Mouse (Mus musculus) CH12.LX (cell line): ENCODE measurements at regions not wholly inside any gene's neighbourhood (a gene's known extent, or its start where the extent isn't known, plus 50 kb on each side); places are given as distances from the start of the nearest gene placed in this dataset.

Source experiments
- CHD1 ChIP-seq: IDR thresholded peaks from 2 replicates; pipeline ENCODE4 v1.6.1; 2012; ENCODE audit warnings: low read depth, low read length, improper control_type of control experiment, inconsistent platforms
- CTCF ChIP-seq, 2 experiments: IDR thresholded peaks in 1 of 2; conservative IDR thresholded peaks in 1 of 2; 2 replicates each; pipeline ENCODE4 v1.5.1; 2011 to 2012; ENCODE audit warnings: low read depth in 2 of 2, low read length in 2 of 2, improper control_type of control experiment in 1 of 2, inconsistent platforms in 1 of 2, mild to moderate bottlenecking in 1 of 2, moderate library complexity in 1 of 2
- IRF4 ChIP-seq: IDR thresholded peaks from 2 replicates; pipeline ENCODE4 v1.6.1; 2014; ENCODE audit warnings: low read depth, mild to moderate bottlenecking, inconsistent platforms, low read length, improper control_type of control experiment
- MEF2A ChIP-seq: IDR thresholded peaks from 2 replicates; pipeline ENCODE4 v1.6.1; 2014; ENCODE audit warnings: low read depth, mild to moderate bottlenecking, inconsistent platforms, low read length, improper control_type of control experiment, borderline replicate concordance
- POLR2A ChIP-seq: IDR thresholded peaks from 2 replicates; pipeline ENCODE4 v1.6.1; 2011; ENCODE audit warnings: low read depth, mild to moderate bottlenecking, improper control_type of control experiment, low read length
- TBP ChIP-seq: conservative IDR thresholded peaks from 2 replicates; pipeline ENCODE4 v1.6.1; 2011; ENCODE audit warnings: low read depth, low read length, improper control_type of control experiment

DNA sequence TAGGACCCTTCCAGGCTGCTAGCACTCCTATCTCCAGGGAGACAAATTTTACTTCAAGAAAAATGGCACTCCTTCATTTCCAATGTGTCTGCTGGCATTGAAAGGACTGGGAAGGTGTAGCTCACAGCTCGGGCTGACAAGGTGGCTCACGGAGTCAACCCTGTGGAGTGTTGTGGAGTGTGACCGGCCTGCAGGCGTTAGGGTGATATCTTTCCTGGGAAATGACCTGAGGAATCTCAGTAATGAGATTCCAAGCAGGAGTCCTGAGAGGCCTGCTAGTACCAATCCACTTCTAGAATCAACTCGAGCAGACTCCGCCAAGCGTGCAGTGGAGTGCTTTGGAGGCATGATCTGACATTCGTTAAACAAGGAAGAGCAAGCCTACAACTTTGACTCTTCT lies 328.6 kb downstream of the Icos start:
- no peak for TF ChIP-seq CHD1
- TF ChIP-seq TBP: no peak
- no peak for TF ChIP-seq CTCF (conservative IDR thresholded peaks at IDR 0.05 in 1 of 2, IDR thresholded peaks at IDR 0.05 in 1 of 2; ENCODE audit: low read depth in 2 of 2, low read length in 2 of 2)
- TF ChIP-seq POLR2A: no peak
- no peak for TF ChIP-seq MEF2A
- TF ChIP-seq IRF4: no peak
